Mouse (Mus musculus): ENCODE results near the gene Lage3.
A peak's percentile ranks its signal among the peaks of the same experiment; 100 is the strongest.
"Not testable (repeated sequence)": the region's sequence is repeated elsewhere in the genome, so short reads cannot be mapped to it uniquely, and the experiment has no call there.

Lage3 gene

DNA sequence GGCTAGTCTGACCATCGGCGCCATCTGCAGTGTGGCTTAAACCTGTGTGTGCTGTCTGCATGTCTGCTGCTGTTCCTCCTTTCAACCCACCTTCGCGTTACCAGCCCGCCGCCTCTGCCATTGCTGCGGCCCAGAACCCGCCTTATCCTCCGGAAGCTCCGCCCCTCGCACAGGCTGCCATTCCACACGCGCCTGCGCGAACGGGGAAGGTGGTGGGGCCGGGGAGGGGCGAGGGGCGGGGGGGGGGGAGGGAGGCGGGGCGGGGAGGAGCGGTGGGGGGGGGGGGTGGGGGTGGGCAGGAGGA, at the start of gene Lage3:
Gene Lage3 (minus strand): TSS at position 152 of the 304 bp plus-strand sequence.
- DNase-seq (ENCODE audit: low spot score), result peak; percentile 84

DNA sequence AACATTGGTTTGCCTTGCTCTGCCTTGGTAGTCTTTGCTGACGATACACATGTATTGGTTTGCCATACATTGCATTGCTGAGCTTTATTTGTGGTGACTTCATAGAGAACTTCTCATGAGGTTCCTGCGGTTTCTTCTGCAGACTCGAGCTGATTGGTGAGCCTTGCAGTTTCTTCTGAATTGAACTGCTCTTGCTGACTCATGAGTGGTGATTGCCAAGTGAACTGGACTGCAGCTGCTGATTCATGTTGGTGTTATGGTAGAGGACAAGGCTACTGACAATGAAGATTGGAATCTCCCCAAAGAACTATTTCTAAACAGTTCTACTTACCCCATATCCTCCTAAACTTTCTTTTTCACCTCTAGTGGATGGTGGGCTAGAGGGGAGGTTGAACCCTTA, 46.7 kb upstream of the Lage3 start:
- no peak for DNase-seq (ENCODE audit: low spot score)

DNA sequence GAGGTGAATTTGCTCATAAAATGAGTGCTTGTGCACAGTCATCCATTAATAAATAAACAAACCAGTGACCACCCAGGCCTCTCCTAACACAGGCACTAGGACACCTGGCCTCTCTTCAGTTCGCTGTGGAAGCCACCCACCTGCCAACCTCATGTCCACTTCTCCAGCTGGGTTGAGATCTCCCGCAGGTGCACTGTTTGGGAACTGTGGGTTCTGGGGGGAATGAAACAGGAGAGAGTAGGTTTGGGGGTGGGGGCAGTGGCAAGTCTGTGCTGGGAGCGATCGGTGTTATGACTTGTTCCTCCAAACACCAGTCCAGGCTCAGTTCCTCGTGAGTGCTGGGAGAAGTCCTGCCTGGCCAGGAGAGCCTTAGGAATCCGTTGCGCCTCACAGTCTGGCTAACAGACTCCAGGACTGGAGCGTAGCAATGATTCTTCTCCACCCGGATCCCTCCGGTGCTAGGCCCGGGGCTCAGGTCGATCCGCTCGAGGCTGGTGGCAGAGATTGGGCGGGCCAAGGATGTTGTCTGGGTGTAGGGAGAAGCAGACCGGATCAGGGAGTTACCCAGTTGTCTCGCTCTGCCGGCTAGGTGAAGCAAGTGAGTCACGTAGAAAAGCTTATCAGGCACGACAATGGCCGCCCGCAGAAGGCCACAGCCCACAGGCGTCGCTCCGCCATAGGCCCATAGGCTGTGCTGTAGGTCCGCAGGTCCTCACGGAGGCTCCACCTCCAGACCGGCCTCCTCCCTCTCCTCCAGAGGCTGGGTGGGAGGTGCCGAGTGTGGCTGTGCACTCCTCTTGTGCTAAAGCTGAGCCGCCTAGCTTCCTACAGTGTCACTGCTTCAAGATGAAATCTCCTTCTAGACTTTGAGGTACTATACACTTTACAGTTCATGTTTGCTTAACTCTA, 39.4 kb upstream of the Lage3 start, which contains the start of the genes Fam3a and Ikbkg:
Gene Fam3a (minus strand): TSS at position 738 of the 909 bp plus-strand sequence.
Gene Ikbkg (plus strand): TSS at position 756 of the 909 bp plus-strand sequence.
- peak; percentile 94 for DNase-seq (ENCODE audit: low spot score)

DNA sequence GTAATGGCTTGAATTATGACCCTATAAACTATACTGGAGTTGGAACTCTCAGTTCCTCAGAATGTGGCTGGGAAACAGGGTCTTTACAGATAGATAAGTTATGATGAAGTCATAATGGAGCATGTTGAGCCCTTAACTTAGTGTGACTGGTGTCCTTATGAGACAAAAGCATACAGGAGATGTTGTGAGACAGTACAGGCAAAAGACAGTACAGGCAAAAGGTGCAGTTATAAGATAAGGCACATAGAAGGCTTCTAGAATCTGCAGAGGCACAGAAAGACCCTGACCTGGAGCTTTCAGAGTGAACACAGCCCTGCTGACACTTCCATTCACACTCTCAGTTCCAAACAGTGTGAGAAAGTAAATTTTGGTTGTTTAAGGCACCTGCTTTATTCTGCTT, 34.7 kb upstream of the Lage3 start:
- DNase-seq (ENCODE audit: low spot score), result no peak

DNA sequence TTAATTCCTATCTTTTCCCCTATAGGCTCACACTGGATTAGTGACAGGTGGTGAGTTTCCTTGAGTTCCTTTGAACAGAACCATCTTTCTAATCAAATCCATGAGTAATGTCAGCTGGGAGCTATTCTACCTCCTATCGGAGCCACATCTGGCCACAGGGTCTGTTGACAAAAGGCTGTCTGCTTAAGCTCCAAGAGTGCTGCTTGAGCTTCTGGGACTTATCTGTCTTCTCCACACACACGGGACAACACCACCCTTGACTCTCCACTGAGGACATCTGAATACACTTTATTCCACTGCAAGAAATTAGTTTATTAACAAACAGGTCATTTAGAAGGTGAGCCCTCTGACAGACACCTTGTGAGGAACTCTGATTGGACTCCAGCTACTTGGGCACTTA, 31.0 kb upstream of the Lage3 start:
- no peak for DNase-seq (ENCODE audit: low spot score)

DNA sequence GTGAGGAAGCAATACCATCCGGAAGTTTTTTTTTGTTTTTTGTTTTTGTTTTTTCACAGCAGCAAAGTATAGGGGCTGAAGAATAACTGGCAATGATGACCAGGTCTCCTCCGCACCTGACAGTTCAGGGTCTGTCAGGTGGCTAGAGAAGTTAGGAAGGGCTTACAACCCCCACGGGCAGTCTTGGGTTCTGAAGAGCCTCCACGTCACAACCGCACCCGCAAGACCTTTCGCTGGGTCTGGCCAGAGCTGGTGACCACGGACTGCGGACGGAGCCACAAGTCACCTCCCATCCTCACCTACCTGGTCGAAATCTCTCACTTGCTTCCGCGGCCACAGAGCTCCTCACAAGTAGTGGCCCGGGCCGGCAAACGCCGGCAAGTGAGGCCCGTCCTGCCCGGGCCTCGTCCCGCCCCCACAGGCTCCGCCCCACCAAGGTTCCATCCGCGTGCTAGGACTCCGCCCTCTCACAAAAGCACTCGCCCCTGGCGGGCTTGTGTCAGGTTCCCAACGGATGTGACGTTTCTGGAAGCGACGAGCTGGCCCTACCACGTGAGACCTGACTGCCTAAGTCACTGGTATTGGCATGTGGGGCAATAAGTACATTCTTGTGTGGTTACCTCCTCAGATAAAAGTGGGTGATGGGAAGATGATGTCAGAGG, 19.6 kb upstream of the Lage3 start, which contains the start of the genes Ubl4a and Slc10a3:
Gene Ubl4a (minus strand): TSS at position 331 of the 662 bp plus-strand sequence.
Gene Slc10a3 (minus strand): TSS at position 462 of the 662 bp plus-strand sequence.
- DNase-seq (ENCODE audit: low spot score), result peak; percentile 92

DNA sequence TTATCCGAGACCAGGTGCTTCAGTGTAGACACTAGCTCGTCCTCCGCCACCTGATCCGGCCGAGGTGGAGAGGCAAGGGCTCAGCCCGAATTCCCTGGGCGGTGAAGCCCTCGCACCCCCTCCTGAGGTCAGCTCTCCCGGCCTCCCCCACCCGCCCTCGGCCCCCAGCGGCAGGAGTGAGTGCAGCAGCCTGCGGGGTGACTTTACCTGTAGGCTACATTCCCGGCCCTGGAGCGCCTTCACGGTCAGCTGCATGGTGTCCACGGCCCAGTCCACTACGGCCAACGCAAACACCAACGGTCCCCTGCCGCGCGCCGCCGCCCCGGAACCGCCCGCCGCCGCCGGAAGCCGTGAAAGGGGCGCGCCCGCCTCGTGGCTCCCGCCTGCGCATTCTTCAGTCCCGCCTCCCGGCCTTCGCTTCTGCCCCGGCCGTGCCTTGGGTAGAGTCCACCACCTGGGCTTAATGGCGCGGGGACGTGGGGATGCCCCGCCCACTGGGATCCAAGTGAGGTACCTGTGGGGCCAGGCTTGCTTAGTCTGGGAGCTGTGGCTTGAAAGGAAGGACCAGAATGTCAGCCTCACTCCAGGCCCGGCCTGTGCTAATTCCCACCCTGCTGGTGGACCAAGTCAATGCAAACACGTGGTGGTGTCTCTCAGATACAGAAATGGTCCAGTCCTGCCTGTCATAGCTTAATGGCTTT, 14.9 kb upstream of the Lage3 start:
- peak; percentile 45 for DNase-seq (ENCODE audit: low spot score)

DNA sequence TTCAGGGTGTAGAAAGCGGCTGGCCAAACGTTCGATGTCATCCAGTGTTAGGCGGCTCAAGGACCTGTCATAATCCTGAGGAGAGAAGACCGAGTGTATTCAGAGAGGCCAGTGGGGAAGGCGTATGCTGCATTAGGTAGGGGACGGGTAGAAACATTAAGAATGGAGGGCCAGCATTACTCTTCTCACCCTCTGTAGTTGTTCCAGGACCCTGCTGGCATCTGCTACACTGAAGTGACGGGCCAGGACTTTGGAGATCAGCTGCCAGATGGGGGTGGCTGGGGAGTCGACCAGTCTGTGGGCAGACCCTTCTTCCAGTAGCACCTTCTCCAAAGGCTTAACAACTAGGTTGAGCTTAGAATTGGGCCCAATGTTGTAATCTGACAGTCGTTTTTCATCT, 14.1 kb upstream of the Lage3 start:
- no peak for DNase-seq (ENCODE audit: low spot score)

DNA sequence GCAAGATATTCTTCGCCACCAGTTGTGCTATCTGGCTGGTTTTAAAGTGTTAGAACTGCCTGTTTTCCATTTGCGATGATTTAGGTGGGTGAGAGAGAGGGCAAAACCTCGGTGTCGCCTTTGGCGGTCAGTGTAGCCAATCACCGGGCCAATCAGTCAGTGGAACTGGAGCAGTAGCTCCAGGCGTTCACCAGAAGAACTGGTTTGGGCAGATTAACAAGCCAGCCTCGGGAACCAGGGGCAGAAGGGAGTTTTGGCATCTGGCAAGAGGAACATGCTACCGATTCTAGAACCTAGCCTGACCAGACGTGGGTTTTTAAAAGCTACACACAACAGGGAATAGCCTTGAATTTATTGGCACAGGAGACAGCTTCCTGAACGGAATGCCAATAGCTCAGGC, 5.8 kb upstream of the Lage3 start:
- DNase-seq (ENCODE audit: low spot score), result no peak

DNA sequence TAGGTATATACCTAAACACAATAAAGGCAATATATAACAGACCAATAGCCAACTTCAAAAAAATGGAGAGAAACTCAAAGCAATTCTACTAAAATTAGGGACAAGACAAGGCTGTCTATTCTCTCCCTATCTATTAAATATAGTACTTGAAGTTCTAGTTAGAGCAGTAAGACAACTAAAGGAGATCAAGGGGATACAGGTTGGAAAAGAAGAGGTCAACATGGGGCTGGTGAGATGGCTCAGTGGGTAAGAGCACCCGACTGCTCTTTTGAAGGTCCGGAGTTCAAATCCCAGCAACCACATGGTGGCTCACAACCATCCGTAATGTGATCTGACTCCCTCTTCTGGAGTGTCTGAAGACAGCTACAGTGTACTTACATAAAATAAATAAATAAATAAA, 3.7 kb upstream of the Lage3 start:
- not testable (repeated sequence) for DNase-seq (ENCODE audit: low spot score)

DNA sequence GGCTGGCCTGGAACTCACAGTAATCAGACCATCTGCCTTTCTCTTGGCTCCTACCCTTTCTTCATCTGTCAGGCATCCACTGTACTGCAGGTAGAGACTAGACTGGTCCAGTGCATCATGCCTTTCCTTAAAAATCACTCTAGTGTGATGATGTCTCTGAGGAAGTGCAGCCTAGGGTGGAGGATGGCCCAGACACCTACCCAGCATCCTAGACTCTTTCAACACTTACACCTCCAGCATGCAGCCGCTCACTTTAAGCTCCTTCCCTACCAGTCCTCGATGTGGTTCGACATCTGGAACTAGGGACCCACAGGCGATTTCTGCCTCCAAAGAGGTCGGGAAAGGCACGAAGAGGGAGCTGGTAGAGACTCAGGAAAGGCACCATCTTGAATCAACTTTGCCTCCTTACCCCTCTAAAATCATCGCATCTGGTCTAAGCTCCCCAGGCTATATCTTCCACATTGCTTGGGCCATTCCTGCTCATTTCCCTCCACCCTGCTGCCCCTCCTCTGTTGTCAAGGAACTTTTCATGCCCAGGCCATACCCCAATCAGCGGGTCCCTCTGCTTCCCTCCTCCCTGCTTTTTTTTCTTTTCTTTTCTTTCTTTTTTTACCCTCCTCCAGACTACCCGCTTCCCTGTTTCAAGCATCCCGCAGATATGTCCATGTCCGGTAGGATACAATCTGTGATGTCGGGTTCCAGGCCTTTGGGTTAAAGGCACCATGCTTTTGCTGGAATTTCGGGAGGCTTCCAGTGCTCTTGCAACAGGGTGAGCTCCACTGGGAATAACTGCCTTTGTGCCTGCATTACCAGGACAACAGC, 562 bp downstream of the Lage3 start:
- DNase-seq (ENCODE audit: low spot score), result no peak

DNA sequence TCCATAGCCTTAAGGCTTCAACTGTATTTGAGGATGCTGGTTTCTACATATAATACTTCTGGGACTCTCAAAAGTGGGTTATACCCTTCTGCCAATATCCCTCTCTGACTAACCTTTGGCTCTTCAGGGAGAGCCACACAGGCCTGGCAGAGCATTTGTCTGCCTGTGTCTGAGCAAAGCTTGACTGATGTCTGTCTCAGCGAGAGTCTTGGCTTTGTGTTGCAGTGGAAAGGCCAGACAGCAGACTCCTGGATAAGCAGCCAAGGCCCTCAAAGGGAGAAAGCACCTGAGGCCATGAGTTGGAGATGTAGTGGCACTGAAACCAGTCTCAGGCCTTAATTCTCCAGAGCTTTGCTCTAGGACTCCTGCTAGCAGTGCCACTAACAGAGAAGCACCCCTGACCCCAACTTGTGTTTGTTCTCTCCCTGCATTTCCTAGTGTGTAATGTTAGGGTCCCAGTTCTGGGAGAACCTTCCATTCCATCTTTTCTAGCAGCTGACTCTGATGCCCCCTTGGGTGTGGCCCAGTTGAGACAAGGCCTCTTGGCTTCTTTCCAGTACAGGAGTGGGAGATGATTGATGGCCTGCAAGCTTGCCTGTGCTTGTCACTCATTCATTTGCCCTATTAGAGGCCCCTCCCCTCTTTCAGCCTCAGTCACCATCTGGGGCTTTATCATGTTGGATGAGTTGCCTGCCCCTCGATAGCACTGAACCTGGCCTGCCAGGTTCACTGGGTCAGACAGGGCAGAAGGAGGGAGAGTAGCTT, 23.1 kb downstream of the Lage3 start:
- DNase-seq (ENCODE audit: low spot score), result no peak

DNA sequence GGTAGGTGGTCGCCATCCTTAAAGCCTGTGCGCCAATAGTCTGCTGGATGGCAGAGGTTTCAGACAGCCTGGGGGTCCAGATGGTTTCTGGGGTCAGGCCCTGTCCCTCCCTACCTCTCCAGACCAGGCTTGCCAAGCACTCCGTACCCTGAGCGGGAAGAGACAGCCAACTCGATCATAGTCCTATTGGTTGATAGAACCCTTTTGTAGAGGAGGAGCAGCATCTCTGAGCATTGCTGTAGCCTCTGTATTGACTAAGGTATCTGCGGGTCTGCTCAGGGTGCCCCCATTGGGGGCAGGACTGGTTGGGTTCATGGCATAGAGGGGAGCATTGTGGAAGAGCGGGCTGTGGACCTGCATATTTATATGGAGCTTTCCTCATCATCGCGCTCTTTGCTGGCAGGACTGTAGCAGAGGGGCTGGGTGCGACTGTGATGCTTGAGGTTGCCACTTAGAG, 24.2 kb downstream of the Lage3 start:
- DNase-seq (ENCODE audit: low spot score), result no peak

DNA sequence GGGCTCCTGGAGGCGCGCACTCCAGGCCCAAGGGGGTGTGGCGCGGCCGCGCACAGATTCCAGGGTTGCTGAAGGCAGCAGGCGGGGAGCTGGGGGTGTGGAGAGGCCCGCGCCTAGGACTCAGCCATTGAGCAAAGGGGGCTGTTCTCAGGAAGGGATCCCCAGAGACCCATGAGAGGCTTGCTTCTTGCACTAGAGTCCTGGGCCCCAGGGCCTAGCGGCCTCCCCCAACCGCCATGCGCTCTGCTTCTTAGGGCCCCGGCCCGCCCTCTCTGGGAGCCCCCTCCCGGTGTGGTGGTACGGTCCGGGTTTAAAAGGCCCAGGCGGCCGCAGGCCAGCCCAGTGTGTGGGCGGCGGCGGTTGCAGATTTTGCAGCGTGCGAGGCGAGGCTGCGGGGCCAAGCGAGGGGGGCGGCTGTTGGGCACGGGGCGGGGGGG, 24.7 kb downstream of the Lage3 start, which contains the start of gene Plxna3:
Gene Plxna3 (plus strand): TSS at position 342 of the 437 bp plus-strand sequence.
- peak; percentile 68 for DNase-seq (ENCODE audit: low spot score)

DNA sequence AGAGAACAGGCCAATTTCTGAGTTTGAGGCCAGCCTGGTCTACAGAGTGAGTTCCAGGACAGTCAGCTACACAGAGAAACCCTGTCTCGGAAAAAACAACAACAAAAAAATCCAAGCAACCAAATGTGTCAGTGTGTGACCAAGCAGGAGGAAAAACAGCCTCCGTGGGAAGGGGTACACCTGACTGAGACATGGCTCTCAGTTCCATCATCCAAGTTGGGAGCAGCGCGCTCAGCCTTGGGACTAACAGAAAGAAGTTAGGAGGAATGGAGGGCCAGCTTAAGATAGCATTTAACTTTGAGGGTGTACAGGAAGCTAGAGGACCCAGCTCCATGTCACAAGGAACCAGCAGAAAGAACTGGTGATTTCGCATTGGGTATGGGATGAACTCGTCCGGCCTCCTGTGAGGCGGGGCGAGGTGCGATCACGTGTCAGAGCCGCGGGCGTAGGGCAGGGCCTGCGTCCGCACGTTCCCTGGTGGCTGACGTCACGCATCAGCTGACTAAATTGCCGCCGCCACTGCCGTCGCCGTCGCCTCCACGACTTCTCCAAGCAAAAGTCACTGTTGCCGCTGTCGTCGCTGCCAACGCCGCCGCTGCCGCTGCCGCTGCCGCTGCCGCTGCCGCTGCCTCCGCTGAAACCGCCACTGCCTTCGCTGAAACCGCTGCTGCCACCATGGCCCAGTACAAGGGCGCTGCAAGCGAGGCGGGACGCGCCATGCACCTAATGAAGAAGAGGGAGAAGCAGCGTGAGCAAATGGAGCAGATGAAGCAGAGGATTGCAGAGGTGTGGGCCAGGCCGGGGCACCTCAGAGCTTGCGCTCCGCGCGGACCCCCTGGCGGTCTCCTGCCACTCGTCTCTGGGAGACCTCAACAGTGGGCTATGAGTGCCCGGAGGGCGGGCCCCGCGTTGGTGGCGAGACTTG, 40.6 kb downstream of the Lage3 start, which contains the start of gene Fam50a:
Gene Fam50a (plus strand): TSS at position 494 of the 925 bp plus-strand sequence.
- DNase-seq (ENCODE audit: low spot score), result peak; percentile 92

DNA sequence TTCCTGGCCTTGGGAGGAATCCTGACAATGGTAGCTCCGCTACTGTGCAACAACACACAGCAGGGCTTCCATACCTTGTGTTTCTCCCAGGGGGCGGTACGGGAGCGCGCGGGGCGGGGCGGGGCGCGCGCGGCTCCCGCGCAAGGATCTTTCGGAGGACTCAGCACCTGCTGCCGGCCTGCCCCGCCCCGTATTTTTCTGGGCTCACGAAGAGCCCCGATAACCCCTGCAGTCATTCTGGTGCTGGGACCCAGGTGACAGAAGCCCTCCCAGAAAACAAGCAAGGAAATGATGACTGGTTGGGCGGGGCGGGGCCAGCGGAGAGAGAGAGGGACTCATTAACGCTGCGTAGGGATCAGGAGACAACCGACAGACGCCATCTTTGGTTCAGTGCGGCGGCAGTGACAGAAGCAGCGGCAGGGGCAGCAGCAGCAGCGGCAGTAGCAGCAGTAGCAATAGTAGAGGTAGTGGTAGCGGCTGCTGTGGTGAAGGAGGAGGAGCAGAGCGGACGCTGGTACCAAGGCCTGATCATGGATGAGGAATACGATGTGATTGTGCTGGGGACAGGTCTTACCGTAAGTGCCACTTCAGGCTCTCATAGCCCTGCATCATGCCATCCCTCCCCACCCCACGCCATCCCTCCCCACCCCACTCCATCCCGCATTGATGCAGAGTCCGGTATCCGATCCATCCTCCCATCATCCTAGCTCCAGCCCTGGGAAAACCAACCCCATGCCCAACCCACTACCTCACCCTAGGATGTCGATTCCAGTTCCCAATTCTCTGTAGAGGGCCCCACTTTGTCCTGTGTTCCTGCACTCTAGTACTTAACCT, 48.3 kb downstream of the Lage3 start, which contains the start of gene Gdi1:
Gene Gdi1 (plus strand): TSS at position 132 of the 834 bp plus-strand sequence.
- peak; percentile 75 for DNase-seq (ENCODE audit: low spot score)

Measured in T-cell, adult 2 months (primary cell).